Mouse (Mus musculus): ENCODE results near the gene Nosip.

The Nosip gene

GRCm38 (mm10) chr7:45035631-45036030 is 26.6 kb upstream of the Nosip start:
- no peak for DNase-seq (ENCODE audit: low spot score in 2 of 2)

GRCm38 (mm10) chr7:45036702-45037101 is 25.5 kb upstream of the Nosip start:
- no peak for DNase-seq (ENCODE audit: low spot score in 2 of 2)

- DNase-seq (ENCODE audit: low spot score in 2 of 2): peak; percentile 55 to 67
Observed at GRCm38 (mm10) chr7:45037720-45038361, 24.4 kb upstream of the Nosip start.

- DNase-seq (ENCODE audit: low spot score in 2 of 2): no peak
Observed at GRCm38 (mm10) chr7:45038411-45038810, 23.8 kb upstream of the Nosip start.

DNA sequence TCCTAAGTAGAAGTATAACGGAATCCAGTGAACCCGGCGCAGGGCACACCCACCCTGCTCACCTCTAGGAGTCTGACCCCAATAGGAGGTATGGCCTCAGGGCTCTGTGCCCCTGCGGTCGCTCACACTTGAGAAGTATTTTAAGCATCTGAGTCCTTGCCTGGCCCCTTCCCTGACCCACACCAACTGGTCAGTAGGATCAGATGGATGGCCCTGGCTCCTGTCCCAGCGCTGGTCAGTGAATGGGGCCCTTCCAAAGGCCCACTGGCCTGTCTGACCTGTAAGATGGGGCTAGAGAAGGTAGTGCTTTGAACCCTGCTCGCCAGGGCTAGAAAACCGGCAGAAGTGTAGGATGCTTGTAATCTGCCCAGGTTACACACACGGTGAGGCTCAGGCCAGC is 21.4 kb upstream of the Nosip start:
- DNase-seq (ENCODE audit: low spot score in 2 of 2): no peak

DNA sequence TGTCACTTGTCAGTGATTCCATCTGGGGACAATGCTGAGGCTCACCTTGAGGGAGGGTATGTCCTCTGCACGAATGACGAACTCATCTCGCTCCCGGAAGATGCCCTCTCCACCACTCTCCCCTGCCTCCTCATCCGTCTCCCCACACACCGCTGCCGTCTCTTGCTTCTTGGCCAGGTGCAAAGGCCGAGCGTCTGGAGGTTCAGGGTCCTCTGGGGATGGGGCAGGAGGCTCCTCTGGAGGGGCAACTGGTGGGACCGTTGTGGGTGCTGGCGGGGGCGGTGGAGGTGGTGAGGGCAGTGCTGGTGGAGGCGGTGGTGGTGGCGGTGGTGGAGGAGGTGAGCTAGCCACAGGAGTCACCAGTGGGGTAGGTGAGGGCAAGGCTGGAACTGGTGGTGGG is 18.9 kb upstream of the Nosip start:
- no peak for DNase-seq (ENCODE audit: low spot score in 2 of 2)

DNA sequence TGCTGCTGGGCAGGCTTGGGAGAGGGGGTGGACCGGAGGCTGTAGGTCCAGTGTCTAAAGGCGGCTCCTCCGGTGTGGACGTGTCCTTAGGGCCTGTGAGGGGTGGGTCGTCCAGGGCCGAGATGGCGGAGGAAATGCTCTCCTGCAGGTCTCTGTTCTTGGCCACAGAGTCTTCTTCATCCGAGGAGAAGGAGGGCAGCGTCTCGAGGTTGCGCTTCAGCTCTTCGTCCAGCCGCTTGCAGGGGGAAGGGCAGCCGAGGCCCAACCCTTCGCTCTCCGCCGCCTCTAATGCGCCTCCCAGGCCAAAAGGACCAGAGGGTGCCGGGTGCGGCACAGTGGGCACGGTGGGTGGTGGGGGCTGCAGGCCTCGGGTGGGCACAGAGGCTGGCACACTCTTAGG is 16.5 kb upstream of the Nosip start:
- DNase-seq (ENCODE audit: low spot score in 2 of 2): no peak

GRCm38 (mm10) chr7:45046853-45047350 is 15.3 kb upstream of the Nosip start:
- DNase-seq (ENCODE audit: low spot score in 2 of 2): no peak

GRCm38 (mm10) chr7:45047491-45047890 is 14.7 kb upstream of the Nosip start:
- no peak for DNase-seq (ENCODE audit: low spot score in 2 of 2)

DNA sequence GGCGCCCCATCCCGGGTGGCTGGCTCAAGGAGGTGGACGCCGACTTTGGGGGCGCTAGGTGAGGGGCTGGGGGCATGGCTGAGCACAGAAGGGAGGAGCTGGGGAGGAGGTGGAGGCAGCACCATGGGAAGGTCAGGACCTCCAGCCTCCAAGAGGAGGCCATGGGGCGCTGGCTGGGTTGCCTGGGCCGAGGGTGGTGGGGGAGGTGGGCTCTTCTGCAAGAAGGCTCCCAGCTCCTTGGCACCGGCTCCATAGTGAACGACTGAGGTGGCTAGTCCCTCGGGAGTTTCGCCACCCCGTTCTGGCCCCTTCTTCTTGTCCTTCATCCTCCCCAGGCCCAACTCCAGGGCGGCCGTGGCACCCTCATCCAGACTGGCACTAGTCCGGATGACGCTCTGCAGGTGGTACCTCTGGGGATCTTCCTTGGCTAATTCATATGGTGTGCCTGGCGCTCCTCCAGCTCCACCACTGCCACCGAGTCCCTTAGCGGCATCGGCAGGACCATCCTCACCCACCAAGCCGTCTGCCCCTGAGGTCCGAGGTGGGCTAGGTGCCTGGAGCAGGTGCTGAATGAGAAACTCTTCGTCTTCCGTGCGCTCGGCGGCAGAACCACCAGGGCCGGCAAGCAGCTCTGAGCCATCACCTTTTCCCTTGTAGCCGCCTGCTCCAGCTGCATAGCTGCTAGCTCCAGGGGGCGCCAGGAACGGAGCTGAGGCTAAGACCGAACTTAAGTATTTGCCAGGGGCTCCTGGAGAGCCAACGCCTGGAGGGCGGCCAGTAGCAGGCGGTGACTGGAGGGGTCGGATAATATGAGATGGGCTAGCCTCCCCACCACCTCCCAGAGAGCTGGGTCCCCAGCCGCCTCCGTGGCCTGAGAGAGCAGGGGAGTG is 14.0 kb upstream of the Nosip start:
- DNase-seq (ENCODE audit: low spot score in 2 of 2): no peak

GRCm38 (mm10) chr7:45048923-45049657 is 13.1 kb upstream of the Nosip start:
- DNase-seq (ENCODE audit: low spot score in 2 of 2): no peak

GRCm38 (mm10) chr7:45050945-45051600 is 11.2 kb upstream of the Nosip start:
- DNase-seq (ENCODE audit: low spot score in 2 of 2): peak in 1 of 2 experiments; percentile 35

GRCm38 (mm10) chr7:45051601-45051974 is 10.6 kb upstream of the Nosip start:
- no peak for DNase-seq (ENCODE audit: low spot score in 2 of 2)

GRCm38 (mm10) chr7:45052181-45052861 is 9.9 kb upstream of the Nosip start:
- DNase-seq (ENCODE audit: low spot score in 2 of 2): no peak

DNA sequence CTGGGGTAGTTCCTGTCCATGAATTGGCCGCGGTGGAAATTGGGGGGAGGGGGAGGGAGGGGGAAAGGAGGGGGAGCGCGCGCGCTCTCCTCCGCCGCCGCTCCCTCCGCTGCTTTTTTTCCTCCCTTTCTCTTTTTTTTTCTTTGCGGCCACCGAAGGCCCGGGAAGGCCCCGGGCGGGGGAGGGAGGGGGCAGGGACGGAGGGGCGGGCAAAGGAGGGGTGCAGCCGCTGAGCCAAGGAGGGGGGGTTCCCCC is 9.4 kb upstream of the Nosip start, which contains the start of gene Prr12:
TSS of gene Prr12 (minus strand) at position 20 of the 255 bp plus-strand sequence.
- no peak for DNase-seq (ENCODE audit: low spot score in 2 of 2)

GRCm38 (mm10) chr7:45053117-45053930 is 8.9 kb upstream of the Nosip start:
- peak; percentile 54 to 71 for DNase-seq (ENCODE audit: low spot score in 2 of 2)

- DNase-seq (ENCODE audit: low spot score in 2 of 2): peak; percentile 88 to 93
Observed at GRCm38 (mm10) chr7:45053931-45054510, 8.2 kb upstream of the Nosip start.

DNA sequence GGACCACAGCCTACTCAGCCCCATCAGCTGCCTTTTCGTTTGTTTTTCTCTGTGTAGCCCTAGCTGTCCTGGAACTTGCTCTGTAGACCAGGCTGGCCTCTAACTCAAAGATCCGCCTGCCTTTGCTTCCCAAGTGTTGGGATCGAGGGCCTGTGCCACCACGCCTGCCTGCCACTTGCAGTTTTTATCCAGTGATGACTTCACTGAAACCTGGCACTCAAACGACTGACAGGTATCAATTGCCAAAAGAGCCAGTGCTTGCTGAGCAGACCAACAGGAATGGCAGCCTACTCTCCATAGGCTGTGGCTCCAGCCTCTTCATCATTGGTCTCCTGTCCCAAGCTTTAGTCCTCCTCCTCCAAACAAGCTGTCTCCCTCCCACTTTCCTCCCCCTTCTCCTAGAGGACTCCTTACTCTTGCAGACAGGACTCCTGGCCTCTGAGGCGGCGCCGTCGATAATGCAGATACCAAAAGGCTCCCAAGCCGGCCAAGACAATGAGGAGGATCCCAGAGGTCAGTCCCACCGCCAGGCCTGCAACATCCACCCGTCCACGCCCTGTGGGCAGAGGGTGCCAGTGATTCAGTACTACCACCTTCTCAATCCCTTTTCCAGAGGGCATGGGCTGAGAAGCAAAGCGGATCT is 5.8 kb upstream of the Nosip start:
- DNase-seq (ENCODE audit: low spot score in 2 of 2): no peak

GRCm38 (mm10) chr7:45056972-45057348 is 5.3 kb upstream of the Nosip start:
- no peak for DNase-seq (ENCODE audit: low spot score in 2 of 2)
